23 mouse cellular contexts compared by ENCODE assay signal in genomic region chr14:40041879-40042278, GRCm38 (mm10).
"Had no signal": no experiment of that assay in that cellular context is flagged by ENCODE, and none has a peak within 500 bp of the region (broad histone marks: within the 10 kb centered on the region; RNA-seq: fewer than 3 reads in every experiment).

No protein-coding gene starts in this region.

- DNase-seq: forebrain, postnatal 0 days; gastrocnemius, postnatal 10 days; gastrocnemius, postnatal 25 days; heart, adult 18-20 months; heart, postnatal 10 days; heart, postnatal 4 days; kidney, adult 18-20 months; kidney, adult 8-10 months; kidney, postnatal 10 days; kidney, postnatal 25 days; kidney, postnatal 4 days; liver had no signal

- H3K27me3 ChIP-seq: heart, embryonic 12.5 days; intestine, embryonic 15.5 days; limb, embryonic 12.5 days had no signal

- H3K4me1 ChIP-seq: heart, embryonic 10.5 days; heart, embryonic 12.5 days; hindbrain, embryonic 10.5 days; intestine, embryonic 15.5 days; limb, embryonic 10.5 days; limb, embryonic 12.5 days had no signal

- H3K9me3 ChIP-seq: heart, embryonic 10.5 days; heart, embryonic 12.5 days; hindbrain, embryonic 10.5 days; intestine, embryonic 15.5 days; limb, embryonic 10.5 days; limb, embryonic 12.5 days had no signal

- H3K9ac ChIP-seq: forebrain, postnatal 0 days; heart, embryonic 12.5 days; intestine, embryonic 15.5 days; limb, embryonic 12.5 days had no signal

- ATAC-seq: forebrain, postnatal 0 days; inflammation-experienced regulatory T-cells, adult 6 months; intestine, embryonic 15.5 days; intestine, postnatal 0 days had no signal

- H3K4me2 ChIP-seq: heart, embryonic 12.5 days; intestine, embryonic 15.5 days; limb, embryonic 12.5 days; liver, embryonic 11.5 days had no signal

- H3K4me3 ChIP-seq: heart, embryonic 10.5 days; heart, embryonic 12.5 days; hindbrain, embryonic 10.5 days; intestine, embryonic 15.5 days; layer of hippocampus, adult 2 months; left cerebral cortex, adult 2 months; limb, embryonic 10.5 days; limb, embryonic 12.5 days had no signal

- H3K36me3 ChIP-seq: heart, embryonic 10.5 days; heart, embryonic 12.5 days; hindbrain, embryonic 10.5 days; intestine, embryonic 15.5 days; limb, embryonic 10.5 days; limb, embryonic 12.5 days had no signal

- H3K27ac ChIP-seq: heart, embryonic 10.5 days; hindbrain, embryonic 10.5 days; intestine, embryonic 15.5 days; layer of hippocampus, adult 2 months; left cerebral cortex, adult 2 months; limb, embryonic 10.5 days; limb, embryonic 12.5 days had no signal
